Mouse (Mus musculus): ENCODE results near the gene Prkag2. TPM values are rescaled to one million over a fixed set of nuclear protein-coding genes. Genes with fewer than 3 reads are reported as not detected.

Gene Prkag2
- polyA plus RNA-seq, 1 experiment from 2014 or later: 36.4 TPM

- Histone ChIP-seq H3K36me3 (ENCODE audit: insufficient read depth, low read length) (no peaks in the 10 kb centered on the region), H3K4me1 (replicated peaks; ENCODE audit: insufficient read depth, low read length) (no peaks in the 10 kb centered on the region), H3K27me3 (ENCODE audit: insufficient read depth, low read length) (no peaks in the 10 kb centered on the region), H3K9me3 (replicated peaks; ENCODE audit: low read length) (no peaks in the 10 kb centered on the region), H3K4me2 (ENCODE audit: low read length) (no peak overlapping the region), H3K27ac (no peak overlapping the region), H3K9ac (ENCODE audit: low read depth, low read length) (no peak overlapping the region), H3K4me3 (replicated peaks; ENCODE audit: low read depth, low read length) (no peak overlapping the region)
- DNase-seq (ENCODE audit: low spot score) (no peak), ATAC-seq (replicated peaks; ENCODE audit: low FRiP score, low read depth) (no peak)
- WGBS: 82% methylated on average over 6 of the region's 6 CpGs
- TF ChIP-seq CTCF (IDR thresholded peaks at IDR 0.05; ENCODE audit: low read depth): no peak
These were observed 81.2 kb downstream of the Prkag2 start for GRCm38 (mm10) chr5:25019221-25019620.

GRCm38 (mm10) chr5:25012134-25012533, 88.3 kb downstream of the Prkag2 start:
- H3K9me3 ChIP-seq (replicated peaks; ENCODE audit: low read length): no peaks in the 10 kb centered on the region
- peaks cover 8% of the 10 kb centered on the region for H3K4me1 ChIP-seq (replicated peaks; ENCODE audit: insufficient read depth, low read length)
- no peak overlapping the region for H3K4me3 ChIP-seq (replicated peaks; ENCODE audit: low read depth, low read length)
- ATAC-seq (replicated peaks; ENCODE audit: low FRiP score, low read depth) (no peak), DNase-seq (ENCODE audit: low spot score) (no peak)
- 83% methylated on average over 4 of the region's 4 CpGs for WGBS
- H3K27ac ChIP-seq: no peak overlapping the region
- TF ChIP-seq CTCF (IDR thresholded peaks at IDR 0.05; ENCODE audit: low read depth): no peak
- no peak overlapping the region for H3K4me2 ChIP-seq (ENCODE audit: low read length)
- H3K36me3 ChIP-seq (ENCODE audit: insufficient read depth, low read length): no peaks in the 10 kb centered on the region
- no peaks in the 10 kb centered on the region for H3K27me3 ChIP-seq (ENCODE audit: insufficient read depth, low read length)
- no peak overlapping the region for H3K9ac ChIP-seq (ENCODE audit: low read depth, low read length)

- Histone ChIP-seq H3K36me3 (ENCODE audit: insufficient read depth, low read length) (no peaks in the 10 kb centered on the region), H3K27ac (no peak overlapping the region), H3K9me3 (replicated peaks; ENCODE audit: low read length) (no peaks in the 10 kb centered on the region), H3K9ac (ENCODE audit: low read depth, low read length) (no peak overlapping the region), H3K4me3 (replicated peaks; ENCODE audit: low read depth, low read length) (no peak overlapping the region), H3K4me1 (replicated peaks; ENCODE audit: insufficient read depth, low read length) (peaks cover 8% of the 10 kb centered on the region), H3K27me3 (ENCODE audit: insufficient read depth, low read length) (no peaks in the 10 kb centered on the region), H3K4me2 (ENCODE audit: low read length) (0 out of 2 replicates have a peak overlapping the region, but pooled peaks have one; percentile 34)
- TF ChIP-seq CTCF (IDR thresholded peaks at IDR 0.05; ENCODE audit: low read depth): peak; percentile 98
- 7% methylated on average over 8 of the region's 8 CpGs for WGBS
- ATAC-seq (replicated peaks; ENCODE audit: low FRiP score, low read depth): peak; percentile 18; the same call in 1 of the 2 replicates
- peak; percentile 88 for DNase-seq (ENCODE audit: low spot score)
These were observed 89.4 kb downstream of the Prkag2 start for GRCm38 (mm10) chr5:25011019-25011485.

GRCm38 (mm10) chr5:25010438-25010892, 90.0 kb downstream of the Prkag2 start:
- Histone ChIP-seq H3K4me3 (replicated peaks; ENCODE audit: low read depth, low read length) (no peak overlapping the region), H3K4me2 (ENCODE audit: low read length) (peak overlapping the region; percentile 34; the same call in 1 of the 2 replicates), H3K9me3 (replicated peaks; ENCODE audit: low read length) (no peaks in the 10 kb centered on the region), H3K27me3 (ENCODE audit: insufficient read depth, low read length) (no peaks in the 10 kb centered on the region), H3K36me3 (ENCODE audit: insufficient read depth, low read length) (no peaks in the 10 kb centered on the region), H3K9ac (ENCODE audit: low read depth, low read length) (no peak overlapping the region), H3K27ac (no peak overlapping the region), H3K4me1 (replicated peaks; ENCODE audit: insufficient read depth, low read length) (peaks cover 8% of the 10 kb centered on the region)
- WGBS: 2% methylated on average over 9 of the region's 9 CpGs
- DNase-seq (ENCODE audit: low spot score) (peak; percentile 94), ATAC-seq (replicated peaks; ENCODE audit: low FRiP score, low read depth) (peak; percentile 45)
- TF ChIP-seq CTCF (IDR thresholded peaks at IDR 0.05; ENCODE audit: low read depth): peak; percentile 95

- TF ChIP-seq CTCF (IDR thresholded peaks at IDR 0.05; ENCODE audit: low read depth): no peak
- WGBS: 71% methylated on average over 3 of the region's 3 CpGs
- no peak overlapping the region for H3K27ac ChIP-seq
- no peaks in the 10 kb centered on the region for H3K27me3 ChIP-seq (ENCODE audit: insufficient read depth, low read length)
- peaks cover 8% of the 10 kb centered on the region for H3K4me1 ChIP-seq (replicated peaks; ENCODE audit: insufficient read depth, low read length)
- no peak overlapping the region for H3K9ac ChIP-seq (ENCODE audit: low read depth, low read length)
- H3K4me3 ChIP-seq (replicated peaks; ENCODE audit: low read depth, low read length): no peak overlapping the region
- H3K4me2 ChIP-seq (ENCODE audit: low read length): no peak overlapping the region
- no peak for ATAC-seq (replicated peaks; ENCODE audit: low FRiP score, low read depth)
- no peaks in the 10 kb centered on the region for H3K9me3 ChIP-seq (replicated peaks; ENCODE audit: low read length)
- no peak for DNase-seq (ENCODE audit: low spot score)
- no peaks in the 10 kb centered on the region for H3K36me3 ChIP-seq (ENCODE audit: insufficient read depth, low read length)
These were observed 90.7 kb downstream of the Prkag2 start for GRCm38 (mm10) chr5:25009770-25010169.

- H3K9ac ChIP-seq (ENCODE audit: low read depth, low read length): no peak overlapping the region
- H3K27ac ChIP-seq: no peak overlapping the region
- ATAC-seq (replicated peaks; ENCODE audit: low FRiP score, low read depth): no peak
- H3K9me3 ChIP-seq (replicated peaks; ENCODE audit: low read length): no peaks in the 10 kb centered on the region
- no peak for TF ChIP-seq CTCF (IDR thresholded peaks at IDR 0.05; ENCODE audit: low read depth)
- peaks cover 8% of the 10 kb centered on the region for H3K4me1 ChIP-seq (replicated peaks; ENCODE audit: insufficient read depth, low read length)
- H3K27me3 ChIP-seq (ENCODE audit: insufficient read depth, low read length): no peaks in the 10 kb centered on the region
- 49% methylated on average over 3 of the region's 3 CpGs for WGBS
- no peak for DNase-seq (ENCODE audit: low spot score)
- H3K4me3 ChIP-seq (replicated peaks; ENCODE audit: low read depth, low read length): no peak overlapping the region
- no peaks in the 10 kb centered on the region for H3K36me3 ChIP-seq (ENCODE audit: insufficient read depth, low read length)
- H3K4me2 ChIP-seq (ENCODE audit: low read length): no peak overlapping the region
These were observed 91.5 kb downstream of the Prkag2 start for GRCm38 (mm10) chr5:25008966-25009365.

GRCm38 (mm10) chr5:25006848-25007247, 93.6 kb downstream of the Prkag2 start:
- Histone ChIP-seq H3K9me3 (replicated peaks; ENCODE audit: low read length) (no peaks in the 10 kb centered on the region), H3K36me3 (ENCODE audit: insufficient read depth, low read length) (no peaks in the 10 kb centered on the region), H3K9ac (ENCODE audit: low read depth, low read length) (no peak overlapping the region), H3K4me2 (ENCODE audit: low read length) (no peak overlapping the region), H3K4me1 (replicated peaks; ENCODE audit: insufficient read depth, low read length) (peaks cover 8% of the 10 kb centered on the region), H3K4me3 (replicated peaks; ENCODE audit: low read depth, low read length) (no peak overlapping the region), H3K27ac (peak overlapping the region; percentile 67; the same call in 1 of the 2 replicates), H3K27me3 (ENCODE audit: insufficient read depth, low read length) (no peaks in the 10 kb centered on the region)
- peak; percentile 98 for TF ChIP-seq CTCF (IDR thresholded peaks at IDR 0.05; ENCODE audit: low read depth)
- WGBS: 38% methylated on average over 8 of the region's 8 CpGs
- peak; percentile 87 for ATAC-seq (replicated peaks; ENCODE audit: low FRiP score, low read depth)
- DNase-seq (ENCODE audit: low spot score): peak; percentile 87
